Mouse (Mus musculus) cerebellum, adult 8-10 months (tissue): ENCODE measurements at regions not wholly inside any gene's neighbourhood (a gene's known extent, or its start where the extent isn't known, plus 50 kb on each side); places are given as distances from the start of the nearest gene placed in this dataset.

ENCODE experiments used
- DNase-seq: peaks from one replicate; pipeline ENCODE4 v3.0.0; 2022

DNA sequence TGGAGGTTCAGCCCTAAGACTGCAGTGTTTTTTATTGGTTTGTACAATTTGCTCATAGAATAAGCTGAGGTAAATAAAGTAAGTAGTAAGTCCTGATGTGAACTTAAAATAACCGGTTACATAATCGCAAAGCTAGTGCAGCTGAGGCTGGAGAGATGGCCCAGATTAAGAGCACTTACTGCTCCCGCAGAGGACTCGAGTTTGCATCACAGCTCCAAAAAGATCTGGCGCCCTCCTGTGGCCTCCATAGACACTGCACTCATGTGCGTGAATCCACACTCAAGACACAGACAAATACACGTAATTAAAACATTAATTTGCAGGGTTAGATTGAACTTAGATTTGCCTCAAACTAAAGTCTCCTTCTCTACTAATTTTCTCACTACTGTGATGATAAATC, 66.3 kb upstream of the 1700021F07Rik start:
- DNase-seq = no peak

DNA sequence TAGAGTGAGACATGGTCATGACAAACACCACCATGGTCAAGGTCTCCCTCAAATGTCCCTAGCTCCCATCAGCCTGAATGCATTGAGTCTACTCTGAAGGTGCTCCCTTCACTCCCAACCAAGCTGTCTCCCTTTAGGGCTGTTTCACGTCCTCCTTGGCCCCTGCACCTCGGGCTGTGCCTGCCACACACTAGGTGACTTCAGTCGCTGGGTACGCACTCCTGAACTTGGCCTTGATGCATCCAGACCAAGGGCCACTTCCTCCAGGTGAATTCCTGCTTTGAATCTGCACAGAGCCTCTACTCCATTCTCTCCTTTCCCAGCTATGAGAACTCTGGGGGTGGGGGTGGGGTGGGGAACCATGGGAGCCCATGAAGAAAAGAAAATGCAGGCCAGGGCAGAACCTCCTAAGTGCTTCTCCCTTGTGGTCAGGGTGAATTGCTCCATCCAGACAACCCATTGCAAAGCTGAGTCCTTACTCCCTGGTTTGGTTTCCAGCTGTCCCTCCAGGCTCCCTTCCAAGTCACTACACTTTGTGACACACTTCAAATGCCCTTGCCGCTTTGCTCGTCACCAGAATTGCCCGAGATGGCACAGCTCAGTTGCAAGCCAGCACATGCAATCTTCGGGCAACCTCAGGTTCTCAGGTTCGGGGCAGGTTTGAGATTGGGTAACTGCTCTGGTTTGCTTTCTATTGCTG, 65.3 kb upstream of the 1700021F07Rik start:
- DNase-seq = no peak

DNA sequence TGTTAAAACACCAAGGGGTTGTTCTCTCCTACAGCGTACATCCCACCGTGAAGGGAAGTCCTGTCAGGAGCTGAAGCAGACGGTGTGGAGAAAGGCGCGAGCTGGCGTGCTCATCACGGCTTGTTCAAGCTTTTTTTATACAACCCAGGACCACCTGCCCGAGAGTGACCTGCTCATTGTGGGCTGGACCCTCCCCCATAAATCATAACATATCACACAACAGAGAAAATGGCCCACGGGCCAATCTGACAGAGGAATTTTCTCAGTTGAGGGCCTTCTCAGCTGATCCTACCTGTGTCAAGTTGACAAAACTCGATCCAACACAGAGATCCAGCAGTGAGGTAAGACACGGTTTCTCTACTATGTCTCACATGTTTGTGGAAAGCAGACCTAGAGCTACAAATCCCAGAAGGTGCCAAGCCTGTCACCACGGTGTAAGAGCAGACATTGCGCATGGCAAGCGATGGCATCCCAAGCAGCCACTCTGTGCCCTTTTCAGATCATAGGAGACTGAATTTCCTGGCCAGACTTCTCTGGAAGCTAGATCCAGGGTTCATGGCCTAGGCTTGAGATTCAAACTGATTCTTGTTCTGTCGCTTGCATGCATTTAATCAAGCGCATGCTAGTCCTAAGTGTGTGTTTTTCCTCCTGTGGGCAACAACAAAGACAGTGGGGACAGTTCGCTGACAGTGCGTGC, 64.6 kb upstream of the 1700021F07Rik start:
- no peak for DNase-seq

- DNase-seq = no peak
Observed at GRCm38 (mm10) chr2:173458861-173459260, 63.5 kb upstream of the 1700021F07Rik start.

DNA sequence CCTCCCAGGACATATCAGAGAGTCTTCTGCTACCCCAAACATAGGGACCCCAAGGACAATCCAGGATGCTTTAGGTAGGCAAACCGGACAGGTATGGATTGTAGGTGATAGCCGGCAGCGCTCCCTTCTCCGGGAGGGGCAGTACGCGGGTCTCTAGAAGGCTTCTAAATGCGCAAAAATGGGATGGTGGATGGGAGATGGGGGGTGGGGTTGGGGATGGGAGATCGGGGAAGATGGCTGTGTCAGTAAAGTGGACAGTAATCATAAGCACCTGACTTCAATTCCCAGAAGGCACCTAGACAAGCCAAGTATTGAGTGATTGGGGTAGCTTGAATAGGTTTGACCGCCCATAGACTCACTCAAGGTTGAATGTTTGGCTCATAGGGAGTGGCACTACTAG, 59.1 kb upstream of the 1700021F07Rik start:
- DNase-seq = no peak

- DNase-seq = no peak
Observed at GRCm38 (mm10) chr2:173464562-173464961, 57.8 kb upstream of the 1700021F07Rik start.

DNA sequence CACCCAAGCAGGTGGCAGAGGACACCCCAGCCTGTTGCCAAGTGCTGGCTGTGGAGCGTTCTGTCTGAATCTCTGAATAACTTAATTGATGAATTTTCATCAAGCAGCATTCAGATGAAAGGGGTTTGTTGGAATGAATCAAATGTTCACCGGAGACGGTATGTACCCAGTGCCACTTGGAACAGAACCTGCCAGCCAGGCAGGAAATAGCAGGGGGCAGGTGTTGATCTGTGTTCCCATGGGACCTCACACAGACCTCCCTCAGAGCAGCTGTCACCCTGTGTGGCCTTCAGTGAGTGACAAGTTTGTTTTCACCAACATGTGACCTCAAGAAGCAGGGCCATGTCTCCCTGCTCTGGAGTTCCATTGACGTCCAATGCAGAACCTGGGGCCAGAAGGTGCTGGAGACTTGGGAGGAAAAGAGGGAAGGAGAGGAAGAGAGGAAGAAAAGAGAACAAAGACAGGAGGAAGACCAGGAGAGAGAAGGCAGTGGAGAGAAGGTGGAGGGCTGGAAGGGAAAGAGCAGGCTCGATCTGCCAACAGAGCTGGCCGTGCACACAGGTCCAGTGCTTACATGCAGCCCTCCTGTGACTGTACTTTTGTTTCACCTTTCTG, 57.3 kb upstream of the 1700021F07Rik start:
- no peak for DNase-seq

GRCm38 (mm10) chr2:173468136-173468535, 54.2 kb upstream of the 1700021F07Rik start:
- DNase-seq = no peak

DNA sequence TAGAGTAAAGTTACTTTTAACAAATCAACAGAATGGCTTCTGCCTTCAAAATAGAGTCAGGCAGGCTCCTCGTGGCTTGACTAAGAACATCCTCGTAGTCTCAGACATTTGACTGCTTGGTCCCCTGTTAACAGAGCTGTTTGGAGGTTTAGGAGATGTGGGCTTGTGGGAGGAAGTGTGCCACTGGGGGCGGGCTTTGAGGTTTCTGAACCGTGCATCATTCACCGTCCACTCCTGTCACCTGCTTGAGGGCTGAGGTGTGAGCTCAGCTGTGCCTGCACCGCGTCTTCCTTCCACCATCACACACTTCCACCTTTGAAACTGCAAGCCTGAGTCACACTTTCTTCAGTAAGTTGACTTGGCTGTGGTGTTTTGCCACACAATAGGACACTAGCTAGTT, 52.6 kb upstream of the 1700021F07Rik start:
- DNase-seq = no peak
